Mouse (Mus musculus): Measurements from ENCODE around the gene Olfml2a.

The Olfml2a gene

GRCm38 (mm10) chr2:38938007-38938406 lies 6.2 kb downstream of the Olfml2a start:
- in situ Hi-C loops (cut with MseI, MboI) = no loop called here

- in situ Hi-C loops (cut with MseI, MboI) = no loop called here
Measured at GRCm38 (mm10) chr2:38939047-38939446, 7.3 kb downstream of the Olfml2a start.

GRCm38 (mm10) chr2:38941426-38941825 lies 9.6 kb downstream of the Olfml2a start:
- in situ Hi-C loops (cut with MseI, MboI) = no loop called here

- in situ Hi-C loops (cut with MseI, MboI) = no loop called here
Measured at GRCm38 (mm10) chr2:38941898-38942297, 10.1 kb downstream of the Olfml2a start.

- in situ Hi-C loops (cut with MseI, MboI) = no loop called here
Measured at GRCm38 (mm10) chr2:38943161-38943560, 11.4 kb downstream of the Olfml2a start.

- in situ Hi-C loops (cut with MseI, MboI) = no loop called here
Measured at GRCm38 (mm10) chr2:38943977-38944376, 12.2 kb downstream of the Olfml2a start.

GRCm38 (mm10) chr2:38944460-38945161 lies 12.8 kb downstream of the Olfml2a start:
- in situ Hi-C loops (cut with MseI, MboI) = no loop called here

- in situ Hi-C loops (cut with MseI, MboI) = no loop called here
Measured at GRCm38 (mm10) chr2:38947566-38947965, 15.8 kb downstream of the Olfml2a start.

- in situ Hi-C loops (cut with MseI, MboI) = no loop called here
Measured at GRCm38 (mm10) chr2:38950281-38950719, 18.5 kb downstream of the Olfml2a start.

- in situ Hi-C loops (cut with MseI, MboI) = no loop called here
Measured at GRCm38 (mm10) chr2:38953152-38953883, 21.5 kb downstream of the Olfml2a start.

GRCm38 (mm10) chr2:38956062-38956461 lies 24.3 kb downstream of the Olfml2a start:
- in situ Hi-C loops (cut with MseI, MboI) = no loop called here

- in situ Hi-C loops (cut with MseI, MboI) = no loop called here
Measured at GRCm38 (mm10) chr2:38957671-38958223, 26.0 kb downstream of the Olfml2a start.

GRCm38 (mm10) chr2:38964198-38964597 lies 32.4 kb downstream of the Olfml2a start:
- in situ Hi-C loops (cut with MseI, MboI) = no loop called here

- in situ Hi-C loops (cut with MseI, MboI) = no loop called here
Measured at GRCm38 (mm10) chr2:38969650-38970049, 37.9 kb downstream of the Olfml2a start.

GRCm38 (mm10) chr2:38970057-38970456 lies 38.3 kb downstream of the Olfml2a start:
- in situ Hi-C loops (cut with MseI, MboI) = no loop called here

- in situ Hi-C loops (cut with MseI, MboI) = no loop called here
Measured at GRCm38 (mm10) chr2:38973223-38973622, 41.4 kb downstream of the Olfml2a start.

GRCm38 (mm10) chr2:38973701-38974100 lies 41.9 kb downstream of the Olfml2a start:
- in situ Hi-C loops (cut with MseI, MboI) = no loop called here

GRCm38 (mm10) chr2:38974171-38974570 lies 42.4 kb downstream of the Olfml2a start:
- in situ Hi-C loops (cut with MseI, MboI) = no loop called here

GRCm38 (mm10) chr2:38975181-38975580 lies 43.4 kb downstream of the Olfml2a start:
- in situ Hi-C loops (cut with MseI, MboI) = no loop called here

GRCm38 (mm10) chr2:38975941-38976805 lies 44.4 kb downstream of the Olfml2a start:
- in situ Hi-C loops (cut with MseI, MboI) = no loop called here

- in situ Hi-C loops (cut with MseI, MboI) = no loop called here
Measured at GRCm38 (mm10) chr2:38977837-38978236, 46.1 kb downstream of the Olfml2a start.

- in situ Hi-C loops (cut with MseI, MboI) = no loop called here
Measured at GRCm38 (mm10) chr2:38983456-38983855, 51.7 kb downstream of the Olfml2a start.

Measured in mouse trophoblast stem cell (cell line).